Mouse (Mus musculus): ENCODE data around the gene Ugt1a6a. TPM values are rescaled to one million over a fixed set of nuclear protein-coding genes. Genes with fewer than 3 reads are reported as not detected.
"Not testable (repeated sequence)": the region's sequence is repeated elsewhere in the genome, so short reads cannot be mapped to it uniquely, and the experiment has no call there.

Gene Ugt1a6a
- polyA plus RNA-seq (2015; fragmentation: Nextera tagmentation; extraction: Ambion mirVana), result 2.3 and 2.5 TPM in 2 replicates

GRCm38 (mm10) chr1:88134457-88135011, at the start of gene Ugt1a6a:
Gene Ugt1a6a, plus strand, starts transcription at chr1:88134809.
- H3K4me1 ChIP-seq (ENCODE audit: control insufficient read depth, insufficient read depth, low read length); H3K4me2 ChIP-seq (ENCODE audit: low read length); H3K4me3 ChIP-seq (ENCODE audit: low read depth, low read length); H3K9me3 ChIP-seq (replicated peaks; ENCODE audit: control insufficient read depth, low read length, poor library complexity, severe bottlenecking); H3K36me3 ChIP-seq (ENCODE audit: control insufficient read depth, insufficient read depth, low read length); H3K9ac ChIP-seq (ENCODE audit: low read depth, low read length); H3K27me3 ChIP-seq (ENCODE audit: control insufficient read depth, insufficient read depth, low read depth, low read length): not testable (repeated sequence)
- peak within 1 kb of the TSS; percentile 3; the same call in 1 of the 2 replicates for H3K27ac ChIP-seq (ENCODE audit: low read length)
- ATAC-seq, result peak; percentile 75
- WGBS, result 49% methylated on average over 5 of the region's 5 CpGs

DNA sequence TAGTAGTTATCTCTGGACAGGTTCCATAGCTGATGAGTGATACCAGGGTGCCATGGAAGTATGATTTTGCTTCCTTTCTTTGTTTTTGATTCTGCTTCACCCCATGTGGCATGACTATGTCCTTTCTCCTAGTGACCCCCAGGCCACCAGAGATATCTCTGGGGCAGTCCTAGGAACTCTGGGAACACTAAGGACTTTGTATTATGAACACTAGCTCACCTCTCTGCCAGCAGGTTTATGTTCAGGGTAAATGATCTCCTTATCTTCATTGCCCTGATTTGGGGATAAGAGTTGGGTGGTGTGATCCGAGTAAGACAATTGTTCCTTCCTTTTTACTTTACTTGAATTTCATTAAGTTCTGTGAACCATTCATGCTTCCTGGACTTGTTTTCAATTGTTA, 48.5 kb upstream of the Ugt1a6a start:
- H3K4me1 ChIP-seq (ENCODE audit: control insufficient read depth, insufficient read depth, low read length), result no peaks in the 10 kb centered on the region
- H3K36me3 ChIP-seq (ENCODE audit: control insufficient read depth, insufficient read depth, low read length), result no peaks in the 10 kb centered on the region
- H3K4me2 ChIP-seq (ENCODE audit: low read length), result no peak overlapping the region
- no peak overlapping the region for H3K9ac ChIP-seq (ENCODE audit: low read depth, low read length)
- no peak overlapping the region for H3K27ac ChIP-seq (ENCODE audit: low read length)
- no peak for ATAC-seq
- no peak overlapping the region for H3K4me3 ChIP-seq (ENCODE audit: low read depth, low read length)
- no peaks in the 10 kb centered on the region for H3K27me3 ChIP-seq (ENCODE audit: control insufficient read depth, insufficient read depth, low read depth, low read length)
- 83% methylated on average over 1 of the region's 1 CpGs for WGBS
- no peaks in the 10 kb centered on the region for H3K9me3 ChIP-seq (replicated peaks; ENCODE audit: control insufficient read depth, low read length, poor library complexity, severe bottlenecking)

- no peaks in the 10 kb centered on the region for H3K9me3 ChIP-seq (replicated peaks; ENCODE audit: control insufficient read depth, low read length, poor library complexity, severe bottlenecking)
- 88% methylated on average over 3 of the region's 3 CpGs for WGBS
- no peak within 1 kb of the TSS for H3K4me2 ChIP-seq (ENCODE audit: low read length)
- no peak within 1 kb of the TSS for H3K9ac ChIP-seq (ENCODE audit: low read depth, low read length)
- no peak within 1 kb of the TSS for H3K27ac ChIP-seq (ENCODE audit: low read length)
- ATAC-seq, result no peak
- no peaks in the 10 kb centered on the region for H3K4me1 ChIP-seq (ENCODE audit: control insufficient read depth, insufficient read depth, low read length)
- H3K4me3 ChIP-seq (ENCODE audit: low read depth, low read length), result no peak within 1 kb of the TSS
- H3K27me3 ChIP-seq (ENCODE audit: control insufficient read depth, insufficient read depth, low read depth, low read length), result no peaks in the 10 kb centered on the region
- no peaks in the 10 kb centered on the region for H3K36me3 ChIP-seq (ENCODE audit: control insufficient read depth, insufficient read depth, low read length)
Observed at GRCm38 (mm10) chr1:88087513-88087912, 47.1 kb upstream of the Ugt1a6a start, which contains the start of gene Ugt1a8. Gene Ugt1a8, plus strand, starts transcription at chr1:88087813.

DNA sequence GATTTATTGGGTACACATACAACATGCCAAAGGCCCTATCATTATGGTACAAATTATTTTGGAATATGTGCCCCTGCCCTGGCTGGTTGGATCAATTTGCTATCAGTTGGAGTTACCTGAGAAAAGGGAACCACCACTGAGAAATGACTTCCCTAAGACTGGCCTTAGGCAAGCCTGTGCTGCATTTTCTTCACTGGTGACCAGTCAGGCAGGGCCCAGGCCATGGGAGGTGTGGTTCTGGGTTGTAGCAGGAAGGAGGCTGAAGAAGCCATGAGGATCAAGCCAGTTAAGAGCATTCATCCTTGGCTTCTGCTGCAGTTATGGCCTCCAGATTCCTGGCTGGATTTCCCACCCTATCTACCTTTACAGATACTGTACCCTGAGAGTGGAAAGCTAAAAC, 42.3 kb upstream of the Ugt1a6a start:
- no peak overlapping the region for H3K4me3 ChIP-seq (ENCODE audit: low read depth, low read length)
- H3K9ac ChIP-seq (ENCODE audit: low read depth, low read length), result no peak overlapping the region
- no peak for ATAC-seq
- no peak overlapping the region for H3K27ac ChIP-seq (ENCODE audit: low read length)
- no peaks in the 10 kb centered on the region for H3K36me3 ChIP-seq (ENCODE audit: control insufficient read depth, insufficient read depth, low read length)
- no peaks in the 10 kb centered on the region for H3K4me1 ChIP-seq (ENCODE audit: control insufficient read depth, insufficient read depth, low read length)
- H3K9me3 ChIP-seq (replicated peaks; ENCODE audit: control insufficient read depth, low read length, poor library complexity, severe bottlenecking), result no peaks in the 10 kb centered on the region
- no peaks in the 10 kb centered on the region for H3K27me3 ChIP-seq (ENCODE audit: control insufficient read depth, insufficient read depth, low read depth, low read length)
- H3K4me2 ChIP-seq (ENCODE audit: low read length), result no peak overlapping the region

GRCm38 (mm10) chr1:88094270-88094676, 40.3 kb upstream of the Ugt1a6a start:
- not testable (repeated sequence) for H3K27ac ChIP-seq (ENCODE audit: low read length); H3K4me2 ChIP-seq (ENCODE audit: low read length); H3K27me3 ChIP-seq (ENCODE audit: control insufficient read depth, insufficient read depth, low read depth, low read length); H3K9me3 ChIP-seq (replicated peaks; ENCODE audit: control insufficient read depth, low read length, poor library complexity, severe bottlenecking); H3K9ac ChIP-seq (ENCODE audit: low read depth, low read length); H3K36me3 ChIP-seq (ENCODE audit: control insufficient read depth, insufficient read depth, low read length); H3K4me1 ChIP-seq (ENCODE audit: control insufficient read depth, insufficient read depth, low read length); ATAC-seq; H3K4me3 ChIP-seq (ENCODE audit: low read depth, low read length)
- WGBS, result 84% methylated on average over 3 of the region's 3 CpGs

GRCm38 (mm10) chr1:88094941-88095492, 39.6 kb upstream of the Ugt1a6a start, which contains the start of gene Ugt1a7c:
Gene Ugt1a7c, plus strand, starts transcription at chr1:88095062.
- no peak for ATAC-seq
- H3K27me3 ChIP-seq (ENCODE audit: control insufficient read depth, insufficient read depth, low read depth, low read length), result no peaks in the 10 kb centered on the region
- H3K9ac ChIP-seq (ENCODE audit: low read depth, low read length), result no peak within 1 kb of the TSS
- no peaks in the 10 kb centered on the region for H3K4me1 ChIP-seq (ENCODE audit: control insufficient read depth, insufficient read depth, low read length)
- no peaks in the 10 kb centered on the region for H3K9me3 ChIP-seq (replicated peaks; ENCODE audit: control insufficient read depth, low read length, poor library complexity, severe bottlenecking)
- no peak within 1 kb of the TSS for H3K4me3 ChIP-seq (ENCODE audit: low read depth, low read length)
- no peak within 1 kb of the TSS for H3K4me2 ChIP-seq (ENCODE audit: low read length)
- no peak within 1 kb of the TSS for H3K27ac ChIP-seq (ENCODE audit: low read length)
- H3K36me3 ChIP-seq (ENCODE audit: control insufficient read depth, insufficient read depth, low read length), result no peaks in the 10 kb centered on the region
- WGBS, result 70% methylated on average over 10 of the region's 10 CpGs

- not testable (repeated sequence) for H3K4me3 ChIP-seq (ENCODE audit: low read depth, low read length); H3K36me3 ChIP-seq (ENCODE audit: control insufficient read depth, insufficient read depth, low read length); H3K9me3 ChIP-seq (replicated peaks; ENCODE audit: control insufficient read depth, low read length, poor library complexity, severe bottlenecking); H3K4me2 ChIP-seq (ENCODE audit: low read length); ATAC-seq; H3K4me1 ChIP-seq (ENCODE audit: control insufficient read depth, insufficient read depth, low read length); H3K9ac ChIP-seq (ENCODE audit: low read depth, low read length); H3K27ac ChIP-seq (ENCODE audit: low read length); H3K27me3 ChIP-seq (ENCODE audit: control insufficient read depth, insufficient read depth, low read depth, low read length)
- 98% methylated on average over 3 of the region's 3 CpGs for WGBS
Observed at GRCm38 (mm10) chr1:88098546-88098945, 36.1 kb upstream of the Ugt1a6a start.

DNA sequence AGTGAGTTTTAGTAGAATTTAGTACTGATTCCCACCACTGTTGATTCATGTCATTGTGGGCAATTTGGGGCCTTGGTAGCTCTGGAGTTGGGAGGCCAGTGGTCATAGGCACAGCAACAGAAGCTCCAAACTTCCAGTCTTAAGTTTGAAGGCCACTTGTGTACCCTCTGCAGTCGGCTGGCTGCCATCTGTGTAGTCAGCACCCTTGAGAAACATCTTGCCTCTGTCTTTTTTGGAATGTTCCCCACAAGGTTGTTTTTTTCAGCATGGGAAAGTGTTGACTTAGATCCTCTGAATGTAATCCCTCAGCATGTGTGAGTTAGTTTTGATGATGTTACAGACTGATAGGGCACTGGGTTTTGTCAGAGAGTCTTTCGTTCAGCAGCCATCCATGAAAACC, 34.9 kb upstream of the Ugt1a6a start:
- H3K4me3 ChIP-seq (ENCODE audit: low read depth, low read length); H3K9me3 ChIP-seq (replicated peaks; ENCODE audit: control insufficient read depth, low read length, poor library complexity, severe bottlenecking); H3K4me1 ChIP-seq (ENCODE audit: control insufficient read depth, insufficient read depth, low read length); H3K27me3 ChIP-seq (ENCODE audit: control insufficient read depth, insufficient read depth, low read depth, low read length); H3K27ac ChIP-seq (ENCODE audit: low read length); ATAC-seq; H3K4me2 ChIP-seq (ENCODE audit: low read length); H3K9ac ChIP-seq (ENCODE audit: low read depth, low read length); H3K36me3 ChIP-seq (ENCODE audit: control insufficient read depth, insufficient read depth, low read length): not testable (repeated sequence)
- WGBS, result 83% methylated on average over 2 of the region's 2 CpGs

GRCm38 (mm10) chr1:88103019-88103418, 31.6 kb upstream of the Ugt1a6a start, which contains the start of gene Ugt1a6b:
Gene Ugt1a6b, plus strand, starts transcription at chr1:88103252.
- H3K27ac ChIP-seq (ENCODE audit: low read length); H3K9me3 ChIP-seq (replicated peaks; ENCODE audit: control insufficient read depth, low read length, poor library complexity, severe bottlenecking); H3K4me2 ChIP-seq (ENCODE audit: low read length); H3K9ac ChIP-seq (ENCODE audit: low read depth, low read length); H3K36me3 ChIP-seq (ENCODE audit: control insufficient read depth, insufficient read depth, low read length); H3K27me3 ChIP-seq (ENCODE audit: control insufficient read depth, insufficient read depth, low read depth, low read length); H3K4me1 ChIP-seq (ENCODE audit: control insufficient read depth, insufficient read depth, low read length); ATAC-seq; H3K4me3 ChIP-seq (ENCODE audit: low read depth, low read length): not testable (repeated sequence)
- WGBS, result 78% methylated on average over 3 of the region's 3 CpGs

Data from midbrain, embryonic 16.5 days (tissue).